Mouse (Mus musculus) left cerebral cortex, postnatal 36 days (tissue): ENCODE data around the gene Vmn1r192. TPM values are rescaled to one million over a fixed set of nuclear protein-coding genes. Genes with fewer than 3 reads are reported as not detected.
"Not testable (repeated sequence)": the region's sequence is repeated elsewhere in the genome, so short reads cannot be mapped to it uniquely, and the experiment has no call there.

Experiments
- DNase-seq, 2 experiments: peaks; one replicate each; pipeline ENCODE4 v3.0.0; 2021 to 2022; ENCODE audit warnings: low spot score in 2 of 2, mixed read lengths in 1 of 2
- intact Hi-C: fragments of 180-260 bp; cut with DNase I; formaldehyde crosslinking; loops from one replicate; pipeline ENCODE4 v1.15.1; 2025
- microRNA-seq: library from miRNA; unstranded; fragments of <30 nt; microRNA quantifications from one replicate; pipeline ENCODE4 v1.2.0, GENCODE M21; 2022
- total RNA-seq, 2 experiments: library from RNA; stranded (reverse); gene quantifications; 2 replicates each; pipeline ENCODE4 v1.2.3; 2021

Gene Vmn1r192
- total RNA-seq = not detected

DNA sequence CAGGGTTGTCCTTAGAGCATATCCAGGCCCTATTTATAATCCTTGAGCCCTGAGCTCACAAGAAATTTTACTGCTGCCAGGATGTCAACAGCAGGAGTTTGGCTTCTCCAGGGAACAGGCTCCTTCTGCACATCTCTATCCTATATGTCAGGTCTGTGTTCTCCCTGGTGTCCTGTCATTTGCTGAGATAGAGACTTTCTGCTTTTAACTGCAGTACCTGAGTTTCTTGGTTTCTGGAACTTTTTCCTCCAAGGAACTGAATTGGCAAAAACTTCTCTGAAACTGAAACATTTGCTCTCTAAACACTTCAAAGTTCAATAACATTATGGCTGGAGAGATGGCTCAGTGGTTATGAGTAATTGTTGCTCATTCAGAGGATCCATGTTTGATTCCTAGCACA is at the start of gene Vmn1r192:
Gene Vmn1r192 (minus strand): TSS at position 101 of the 400 bp plus-strand sequence.
- DNase-seq = no peak
- intact Hi-C loops = no loop called here

DNA sequence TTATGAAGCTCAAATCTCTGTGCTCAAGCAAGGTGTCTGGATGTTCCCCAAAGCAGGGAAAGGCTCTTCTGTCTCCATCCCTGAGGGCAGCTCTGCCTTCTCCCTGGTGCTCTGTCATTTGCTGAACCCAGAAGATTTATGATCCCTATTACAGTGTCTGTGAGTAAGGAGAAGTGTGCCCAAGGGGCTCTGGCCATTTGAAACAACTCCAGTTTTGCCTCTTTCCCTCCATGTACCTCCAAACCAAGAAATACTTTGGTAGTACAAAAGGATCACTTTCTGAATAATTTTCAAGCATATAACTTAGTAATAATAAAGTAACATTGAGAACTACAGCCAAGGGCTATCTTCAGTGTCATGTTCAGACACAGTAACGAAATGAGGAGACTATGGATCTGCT is 32.1 kb upstream of the Vmn1r192 start, which contains the start of gene Vmn1r193:
Gene Vmn1r193 (minus strand): TSS at position 101 of the 400 bp plus-strand sequence.
- DNase-seq, intact Hi-C loops: not testable (repeated sequence)

DNA sequence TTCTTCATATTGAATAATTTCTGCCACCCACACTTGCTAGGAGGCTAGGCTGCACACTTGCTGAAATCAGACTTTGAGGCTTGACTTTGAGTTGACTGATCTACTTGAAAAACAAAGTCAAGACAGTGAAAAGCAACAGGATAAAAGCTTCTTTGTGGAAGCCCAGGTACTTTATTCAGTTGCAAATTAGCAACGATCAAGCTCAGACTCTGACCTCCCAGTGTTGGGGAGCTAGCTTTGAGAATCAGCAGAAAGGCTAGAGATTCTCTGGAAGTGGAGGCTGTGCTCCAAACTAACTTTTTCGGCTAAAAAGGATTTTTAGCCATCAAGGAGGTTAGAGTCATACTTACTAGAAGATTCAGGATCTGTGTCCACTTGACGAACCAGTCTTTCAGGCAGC is 1.8 kb upstream of the Vmn1r192 start:
- DNase-seq, intact Hi-C loops: not testable (repeated sequence)

DNA sequence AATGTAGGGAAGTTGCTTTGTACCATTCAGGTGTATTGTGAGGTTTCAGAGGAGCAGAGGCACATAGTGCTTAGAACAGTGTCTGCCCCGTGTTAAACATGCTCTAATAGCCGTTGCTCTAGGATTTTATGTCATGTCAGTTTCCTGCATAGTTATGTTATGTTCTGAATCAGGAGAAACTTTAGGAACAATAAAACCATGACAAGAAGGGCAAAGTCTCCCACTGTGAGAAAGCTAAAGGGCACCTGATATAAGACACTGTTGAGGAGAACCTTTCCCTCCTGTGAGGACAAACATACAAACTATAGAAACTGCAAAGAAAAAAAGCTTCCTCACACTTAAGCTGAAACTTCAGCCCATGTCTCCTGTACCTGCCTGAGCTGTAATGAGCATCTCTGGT is 556 bp downstream of the Vmn1r192 start:
- intact Hi-C loops = no loop called here
- no peak for DNase-seq

DNA sequence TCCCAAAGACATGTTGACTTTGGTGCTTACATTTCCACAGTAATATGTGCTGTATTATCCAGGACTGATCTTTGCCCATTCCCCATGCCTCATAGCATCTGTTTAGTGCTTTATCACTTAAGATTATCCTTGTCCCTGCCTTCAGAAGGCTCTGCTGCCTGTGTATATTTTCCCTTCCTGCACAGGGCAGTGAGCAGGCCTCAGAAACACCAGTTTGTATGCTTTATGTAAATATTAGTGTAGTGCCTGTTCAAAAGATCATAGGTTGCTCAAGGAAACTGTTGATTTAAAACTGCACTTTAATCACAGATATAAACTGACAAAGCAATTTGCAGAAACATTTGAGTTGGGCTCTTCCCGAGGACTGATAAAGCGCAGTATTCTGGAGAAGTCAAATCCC is 1.6 kb downstream of the Vmn1r192 start:
- no peak for DNase-seq
- intact Hi-C loops = no loop called here

DNA sequence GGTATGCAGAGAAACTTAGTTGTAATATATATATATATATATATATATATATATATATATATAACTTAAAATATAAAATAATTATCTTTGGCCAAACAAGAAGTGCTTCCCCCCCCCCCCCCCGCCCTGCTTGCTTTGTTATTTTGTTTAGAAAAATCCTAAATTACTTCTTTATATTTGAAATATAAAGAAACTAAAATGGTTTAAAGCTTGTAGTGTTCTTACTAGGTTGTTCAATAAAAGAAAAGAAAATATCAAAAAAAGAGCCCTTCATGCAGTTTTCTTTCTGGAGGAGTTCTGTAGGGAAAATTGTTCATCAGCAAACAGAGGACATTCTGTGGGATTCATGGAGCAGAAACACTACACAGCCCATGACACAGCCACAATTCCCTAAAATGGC is 7.1 kb downstream of the Vmn1r192 start, which contains the start of gene Vmn1r191:
Gene Vmn1r191 (minus strand): TSS at position 101 of the 400 bp plus-strand sequence.
- no peak for DNase-seq
- intact Hi-C loops = no loop called here

DNA sequence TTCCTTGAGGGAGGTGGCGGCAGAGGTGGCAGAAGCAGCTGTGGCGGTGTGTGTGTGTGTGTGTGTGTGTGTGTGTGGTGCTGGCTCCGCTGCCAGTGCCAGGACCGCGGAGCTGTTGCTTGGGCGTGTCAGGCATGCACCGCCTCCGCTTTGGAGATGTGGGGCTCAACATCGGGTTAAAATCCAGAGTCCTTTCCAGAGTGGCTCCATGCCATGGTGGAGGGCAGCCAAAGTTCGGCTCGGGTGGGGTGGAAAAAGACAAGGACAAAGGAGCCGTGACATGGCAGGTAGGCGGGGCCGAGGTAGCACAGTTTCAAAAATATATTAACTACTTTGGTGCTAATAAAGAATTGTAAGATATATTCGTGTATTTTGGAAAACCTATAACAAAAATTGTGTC is 22.5 kb downstream of the Vmn1r192 start:
- intact Hi-C loops = no loop called here
- no peak for DNase-seq

DNA sequence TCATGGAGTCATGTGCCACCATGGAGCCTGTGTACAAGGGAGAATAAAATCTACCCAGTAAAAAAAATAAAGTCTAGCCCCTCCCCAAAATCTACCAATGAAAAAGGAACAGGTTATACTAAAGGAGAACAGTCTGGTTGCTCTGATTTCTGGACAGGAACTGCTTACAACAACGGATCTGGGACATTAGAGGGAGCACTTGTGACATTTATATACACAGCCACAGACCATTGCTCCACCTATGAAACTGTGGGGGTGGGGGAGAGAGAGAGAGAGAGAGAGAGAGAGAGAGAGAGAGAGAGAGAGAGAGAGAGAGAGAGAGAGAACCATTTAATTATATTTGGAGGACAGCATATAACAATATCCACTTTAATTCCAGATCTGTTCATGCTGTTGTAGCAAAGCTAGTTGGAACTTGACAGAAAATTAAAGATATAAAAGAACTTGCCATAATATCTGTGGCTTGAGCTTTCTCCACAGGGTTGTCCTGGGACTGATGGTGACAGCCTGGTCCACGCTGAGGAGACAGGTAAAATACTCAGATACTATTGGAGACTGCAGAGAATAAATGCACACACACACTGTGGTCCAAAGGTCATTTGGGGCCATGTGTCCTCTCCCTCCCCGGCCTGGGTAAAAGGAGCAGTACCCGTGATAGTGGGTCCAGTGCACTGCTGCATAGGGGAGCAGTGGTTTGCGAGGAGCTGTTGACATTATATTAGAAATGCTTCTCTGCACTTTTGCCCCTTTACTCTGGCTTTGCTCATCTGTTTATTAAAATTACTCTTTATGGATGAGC is 54.2 kb downstream of the Vmn1r192 start:
- intact Hi-C loops, DNase-seq: not testable (repeated sequence)

Small RNAs within 50 kb of the gene (microRNA-seq; reads per million reads assigned to microRNA genes)
- gene Gm23282 (not detected), gene Gm25084 (not detected)

Other genes starting within 250 kb of the Vmn1r192 start
- gene Zfp184, start 246.0 kb downstream of the Vmn1r192 start, total RNA-seq = 1 to 10 TPM; 3.7 to 4.2 TPM
- not detected for gene Pom121l2, start 209.9 kb downstream of the Vmn1r192 start, total RNA-seq
- gene Prss16, start 181.4 kb downstream of the Vmn1r192 start, total RNA-seq = 1 to 10 TPM in 1 of 2 experiments, under 1 TPM in 1; 0.34 to 1.1 TPM
- 10 to 100 TPM; 24.6 to 42.5 TPM for gene Hist1h2ah, start 155.6 kb downstream of the Vmn1r192 start, total RNA-seq
- 10 to 100 TPM; 13.0 to 13.3 TPM for gene Hist1h2bk, start 155.3 kb downstream of the Vmn1r192 start, total RNA-seq
- 10 to 100 TPM; 65.2 to 73.2 TPM for gene Hist1h4i, start 149.8 kb downstream of the Vmn1r192 start, total RNA-seq
- gene Hist1h2ag, start 148.2 kb downstream of the Vmn1r192 start, total RNA-seq = 10 to 100 TPM in 1 of 2 experiments, 1 to 10 TPM in 1; 8.3 to 11.2 TPM
- gene Hist1h2bj, start 147.9 kb downstream of the Vmn1r192 start, total RNA-seq = 10 to 100 TPM; 11.8 to 12.9 TPM
- gene Vmn1r188, start 106.7 kb downstream of the Vmn1r192 start, total RNA-seq = not detected
- not detected for gene Vmn1r189, start 85.3 kb downstream of the Vmn1r192 start, total RNA-seq
- gene Vmn1r191, start 7.2 kb downstream of the Vmn1r192 start, total RNA-seq = not detected
- not detected for gene Vmn1r193, start 32.0 kb upstream of the Vmn1r192 start, total RNA-seq
- not detected for gene Vmn1r194, start 53.1 kb upstream of the Vmn1r192 start, total RNA-seq
- not detected for gene Vmn1r195, start 79.4 kb upstream of the Vmn1r192 start, total RNA-seq
- gene Vmn1r196, start 98.8 kb upstream of the Vmn1r192 start, total RNA-seq = not detected
- not detected for gene Vmn1r197, start 133.4 kb upstream of the Vmn1r192 start, total RNA-seq
- gene Vmn1r198, start 159.2 kb upstream of the Vmn1r192 start, total RNA-seq = not detected
- not detected for gene Vmn1r199, start 188.7 kb upstream of the Vmn1r192 start, total RNA-seq
- not detected for gene Vmn1r200, start 199.2 kb upstream of the Vmn1r192 start, total RNA-seq